Mouse (Mus musculus) embryonic facial prominence, embryonic 11.5 days (tissue): ENCODE measurements at regions not wholly inside any gene's neighbourhood (a gene's known extent, or its start where the extent isn't known, plus 50 kb on each side); places are given as distances from the start of the nearest gene placed in this dataset.

Experiments used
- ATAC-seq: fragments of 200-750 bp; cut with Nextera tagmentation; replicated peaks from 2 replicates; pipeline ENCODE4 v1.8.0; 2017; ENCODE audit warnings: low read depth; ENCODE audit not compliant: insufficient number of reproducible peaks, low FRiP score, low TSS enrichment
- DNase-seq: peaks from one replicate; pipeline ENCODE4 v3.0.0-alpha.2; 2015; ENCODE audit warnings: low spot score
- H3K27ac ChIP-seq: fragments of 300-500 bp; sonication (generic); replicated peaks from 2 replicates; pipeline ENCODE4 v1.5.1; 2014; ENCODE audit warnings: mild to moderate bottlenecking, low read depth, low read length, control low read depth
- H3K27me3 ChIP-seq: fragments of 300-500 bp; sonication (generic); 2 replicates; pipeline ENCODE4 v1.6.1; 2014; ENCODE audit warnings: mild to moderate bottlenecking, low read length, moderate library complexity, mixed read lengths; ENCODE audit not compliant: control insufficient read depth, insufficient read depth
- H3K36me3 ChIP-seq: fragments of 300-500 bp; sonication (generic); replicated peaks from 2 replicates; pipeline ENCODE4 v1.6.1; 2014; ENCODE audit warnings: low read depth, mild to moderate bottlenecking, low read length, moderate library complexity, mixed read lengths; ENCODE audit not compliant: control insufficient read depth, insufficient read depth
- H3K4me1 ChIP-seq: fragments of 300-500 bp; sonication (generic); 2 replicates; pipeline ENCODE4 v1.6.1; 2014; ENCODE audit warnings: low read length, mixed read lengths; ENCODE audit not compliant: control insufficient read depth, insufficient read depth
- H3K4me2 ChIP-seq: fragments of 300-500 bp; sonication (generic); 2 replicates; pipeline ENCODE4 v1.6.1; 2014; ENCODE audit warnings: low read depth, mild to moderate bottlenecking, control low read depth, low read length, moderate library complexity
- H3K4me3 ChIP-seq: fragments of 300-500 bp; sonication (generic); 2 replicates; pipeline ENCODE4 v1.5.1; 2014; ENCODE audit warnings: low read depth, low read length, control low read depth
- H3K9ac ChIP-seq: fragments of 300-500 bp; sonication (generic); replicated peaks from 2 replicates; pipeline ENCODE4 v1.6.1; 2014; ENCODE audit warnings: mild to moderate bottlenecking, control low read depth, low read length
- H3K9me3 ChIP-seq: fragments of 300-500 bp; sonication (generic); replicated peaks from 2 replicates; pipeline ENCODE4 v1.6.1; 2016; ENCODE audit warnings: mild to moderate bottlenecking, low read length, inconsistent platforms, mixed read lengths; ENCODE audit not compliant: control insufficient read depth
- WGBS: fragments of 180-500 bp; shearing (Covaris S2); extraction: QIAGEN DNeasy Blood & Tissue Kit; methylation state at CpG from one replicate; pipeline ENCODE4 v1.1.7; 2014; 5-methylcytosine and 5-hydroxymethylcytosine counted together

GRCm38 (mm10) chr2:79094298-79094697 lies 160.9 kb upstream of the Itga4 start:
- no peaks in the 10 kb centered on the region for H3K36me3 ChIP-seq
- H3K27ac ChIP-seq, result no peak overlapping the region
- H3K4me3 ChIP-seq, result no peak overlapping the region
- H3K4me1 ChIP-seq, result no peaks in the 10 kb centered on the region
- 34% methylated on average over 1 of the region's 1 CpGs for WGBS
- DNase-seq (no peak), ATAC-seq (no peak)
- no peak overlapping the region for H3K4me2 ChIP-seq
- H3K9ac ChIP-seq, result no peak overlapping the region
- H3K9me3 ChIP-seq, result no peaks in the 10 kb centered on the region
- no peaks in the 10 kb centered on the region for H3K27me3 ChIP-seq

GRCm38 (mm10) chr2:79096532-79097251 lies 158.5 kb upstream of the Itga4 start:
- DNase-seq, result no peak
- 88% methylated on average over 3 of the region's 3 CpGs for WGBS

GRCm38 (mm10) chr2:79099601-79100000 lies 155.6 kb upstream of the Itga4 start:
- no peaks in the 10 kb centered on the region for H3K9me3 ChIP-seq
- no peaks in the 10 kb centered on the region for H3K36me3 ChIP-seq
- H3K27me3 ChIP-seq, result no peaks in the 10 kb centered on the region
- no peaks in the 10 kb centered on the region for H3K4me1 ChIP-seq
- no peak overlapping the region for H3K27ac ChIP-seq
- no peak overlapping the region for H3K9ac ChIP-seq
- WGBS, result 93% methylated on average over 1 of the region's 1 CpGs
- no peak for DNase-seq
- no peak overlapping the region for H3K4me3 ChIP-seq
- no peak for ATAC-seq
- H3K4me2 ChIP-seq, result no peak overlapping the region

More at GRCm38 (mm10) chr2:79096532-79097251, 158.5 kb upstream of the Itga4 start:
- Histone ChIP-seq H3K4me3 (no peak overlapping the region), H3K27me3 (no peaks in the 10 kb centered on the region), H3K9ac (no peak overlapping the region), H3K9me3 (no peaks in the 10 kb centered on the region), H3K27ac (no peak overlapping the region), H3K4me1 (no peaks in the 10 kb centered on the region), H3K36me3 (no peaks in the 10 kb centered on the region), H3K4me2 (no peak overlapping the region)
- ATAC-seq, result no peak

- Histone ChIP-seq H3K9me3 (no peaks in the 10 kb centered on the region), H3K36me3 (no peaks in the 10 kb centered on the region), H3K27ac (no peak overlapping the region), H3K27me3 (no peaks in the 10 kb centered on the region), H3K9ac (no peak overlapping the region), H3K4me3 (no peak overlapping the region), H3K4me1 (no peaks in the 10 kb centered on the region), H3K4me2 (no peak overlapping the region)
- ATAC-seq (no peak), DNase-seq (no peak)
- WGBS, result 79% methylated on average over 1 of the region's 1 CpGs
Observed at GRCm38 (mm10) chr2:79111673-79112072, 143.6 kb upstream of the Itga4 start.

GRCm38 (mm10) chr2:79112076-79112475 lies 143.2 kb upstream of the Itga4 start:
- Histone ChIP-seq H3K4me1 (no peaks in the 10 kb centered on the region), H3K36me3 (no peaks in the 10 kb centered on the region), H3K27ac (no peak overlapping the region), H3K4me3 (no peak overlapping the region), H3K27me3 (no peaks in the 10 kb centered on the region), H3K9ac (no peak overlapping the region), H3K4me2 (no peak overlapping the region), H3K9me3 (no peaks in the 10 kb centered on the region)
- no peak for ATAC-seq
- WGBS, result 100% methylated on average over 1 of the region's 1 CpGs
- DNase-seq, result no peak

GRCm38 (mm10) chr2:79120610-79121345 lies 134.4 kb upstream of the Itga4 start:
- Histone ChIP-seq H3K4me2 (no peak overlapping the region), H3K27ac (no peak overlapping the region), H3K9me3 (no peaks in the 10 kb centered on the region), H3K36me3 (no peaks in the 10 kb centered on the region), H3K9ac (no peak overlapping the region), H3K27me3 (no peaks in the 10 kb centered on the region), H3K4me3 (no peak overlapping the region), H3K4me1 (no peaks in the 10 kb centered on the region)
- no peak for DNase-seq
- 88% methylated on average over 6 of the region's 6 CpGs for WGBS
- ATAC-seq, result no peak

GRCm38 (mm10) chr2:79122530-79122929 lies 132.7 kb upstream of the Itga4 start:
- ATAC-seq (no peak), DNase-seq (no peak)
- H3K4me1 ChIP-seq, result no peaks in the 10 kb centered on the region
- H3K4me3 ChIP-seq, result no peak overlapping the region
- no peak overlapping the region for H3K9ac ChIP-seq
- no peak overlapping the region for H3K4me2 ChIP-seq
- no peaks in the 10 kb centered on the region for H3K27me3 ChIP-seq
- no peaks in the 10 kb centered on the region for H3K9me3 ChIP-seq
- no peaks in the 10 kb centered on the region for H3K36me3 ChIP-seq
- H3K27ac ChIP-seq, result no peak overlapping the region

- ATAC-seq, result no peak
- DNase-seq, result no peak
Observed at GRCm38 (mm10) chr2:79124272-79124976, 130.8 kb upstream of the Itga4 start.

More at GRCm38 (mm10) chr2:79124272-79124976, 130.8 kb upstream of the Itga4 start:
- 90% methylated on average over 4 of the region's 5 CpGs for WGBS
- Histone ChIP-seq H3K4me2 (no peak overlapping the region), H3K27ac (no peak overlapping the region), H3K4me3 (no peak overlapping the region), H3K27me3 (no peaks in the 10 kb centered on the region), H3K36me3 (no peaks in the 10 kb centered on the region), H3K4me1 (no peaks in the 10 kb centered on the region), H3K9ac (no peak overlapping the region), H3K9me3 (no peaks in the 10 kb centered on the region)
